Mouse (Mus musculus): ENCODE measurements around the gene Vwa8. TPM values are rescaled to one million over a fixed set of nuclear protein-coding genes. Genes with fewer than 3 reads are reported as not detected.
"Not testable (repeated sequence)": the region's sequence is repeated elsewhere in the genome, so short reads cannot be mapped to it uniquely, and the experiment has no call there.

Gene Vwa8
- polyA plus RNA-seq, 1 experiment from 2014 or later = 15.5 TPM

GRCm38 (mm10) chr14:78886566-78887234, 37.8 kb downstream of the Vwa8 start:
- no peak overlapping the region for H3K9ac ChIP-seq
- H3K9me3 ChIP-seq (replicated peaks) = no peaks in the 10 kb centered on the region
- H3K4me1 ChIP-seq (replicated peaks) = peaks cover 14% of the 10 kb centered on the region
- ATAC-seq (replicated peaks; ENCODE audit: insufficient number of reproducible peaks, insufficient read depth, low FRiP score, low read depth) = peak; percentile 35; the same call in 1 of the 2 replicates
- H3K27ac ChIP-seq = no peak overlapping the region
- no peak overlapping the region for H3K4me2 ChIP-seq
- 64% methylated on average over 8 of the region's 8 CpGs for WGBS
- H3K36me3 ChIP-seq = no peaks in the 10 kb centered on the region
- no peak overlapping the region for H3K4me3 ChIP-seq
- no peaks in the 10 kb centered on the region for H3K27me3 ChIP-seq

- H3K36me3 ChIP-seq; H3K9me3 ChIP-seq (replicated peaks); ATAC-seq (replicated peaks; ENCODE audit: insufficient number of reproducible peaks, insufficient read depth, low FRiP score, low read depth); H3K27ac ChIP-seq; H3K4me3 ChIP-seq; H3K27me3 ChIP-seq; H3K9ac ChIP-seq; H3K4me2 ChIP-seq: not testable (repeated sequence)
- peaks cover 14% of the 10 kb centered on the region for H3K4me1 ChIP-seq (replicated peaks)
- WGBS = 96% methylated on average over 15 of the region's 18 CpGs
Measured at GRCm38 (mm10) chr14:78887494-78887893, 38.6 kb downstream of the Vwa8 start.

- Histone ChIP-seq H3K4me2 (no peak overlapping the region), H3K9me3 (replicated peaks) (no peaks in the 10 kb centered on the region), H3K4me3 (no peak overlapping the region), H3K27ac (no peak overlapping the region), H3K27me3 (no peaks in the 10 kb centered on the region), H3K4me1 (replicated peaks) (peaks cover 14% of the 10 kb centered on the region), H3K9ac (no peak overlapping the region), H3K36me3 (no peaks in the 10 kb centered on the region)
- WGBS = 89% methylated on average over 1 of the region's 1 CpGs
- no peak for ATAC-seq (replicated peaks; ENCODE audit: insufficient number of reproducible peaks, insufficient read depth, low FRiP score, low read depth)
Measured at GRCm38 (mm10) chr14:78895496-78895895, 46.6 kb downstream of the Vwa8 start.

- peaks cover 21% of the 10 kb centered on the region for H3K4me1 ChIP-seq (replicated peaks)
- H3K36me3 ChIP-seq = no peaks in the 10 kb centered on the region
- no peaks in the 10 kb centered on the region for H3K9me3 ChIP-seq (replicated peaks)
- no peaks in the 10 kb centered on the region for H3K27me3 ChIP-seq
- no peak overlapping the region for H3K9ac ChIP-seq
- WGBS = 85% methylated on average over 5 of the region's 5 CpGs
- H3K27ac ChIP-seq = no peak overlapping the region
- no peak overlapping the region for H3K4me3 ChIP-seq
- H3K4me2 ChIP-seq = no peak overlapping the region
- no peak for ATAC-seq (replicated peaks; ENCODE audit: insufficient number of reproducible peaks, insufficient read depth, low FRiP score, low read depth)
Measured at GRCm38 (mm10) chr14:78896252-78896651, 47.4 kb downstream of the Vwa8 start.

DNA sequence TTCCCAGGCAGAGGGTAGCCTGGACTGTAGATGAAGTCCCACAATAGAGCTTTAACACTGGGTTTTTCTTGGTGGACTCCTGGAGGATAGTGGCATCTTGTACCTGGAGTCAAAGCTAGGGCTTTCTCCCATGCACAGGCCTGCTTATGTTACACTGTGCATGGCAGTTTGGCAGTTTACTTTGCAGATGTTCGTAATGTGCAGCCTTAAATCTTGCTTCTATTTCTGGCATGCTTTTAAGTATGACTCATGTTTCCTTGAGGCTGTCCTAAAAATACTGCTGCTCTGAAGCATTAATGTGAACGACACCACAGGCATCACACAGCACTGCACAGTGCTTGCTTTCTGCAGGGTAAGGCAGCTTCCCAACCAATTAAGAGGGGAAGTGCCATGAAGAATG, 51.9 kb downstream of the Vwa8 start:
- peak; percentile 91 for ATAC-seq (replicated peaks; ENCODE audit: insufficient number of reproducible peaks, insufficient read depth, low FRiP score, low read depth)
- H3K9ac ChIP-seq = no peak overlapping the region
- 1% methylated on average over 2 of the region's 2 CpGs for WGBS
- no peak overlapping the region for H3K4me3 ChIP-seq
- H3K36me3 ChIP-seq = no peaks in the 10 kb centered on the region
- peak overlapping the region; percentile 84 for H3K27ac ChIP-seq
- peak overlapping the region; percentile 36; the same call in 1 of the 2 replicates for H3K4me2 ChIP-seq
- H3K4me1 ChIP-seq (replicated peaks) = peaks cover 27% of the 10 kb centered on the region
- no peaks in the 10 kb centered on the region for H3K27me3 ChIP-seq
- no peaks in the 10 kb centered on the region for H3K9me3 ChIP-seq (replicated peaks)

GRCm38 (mm10) chr14:78908205-78908863, 59.5 kb downstream of the Vwa8 start:
- Histone ChIP-seq H3K4me1 (replicated peaks) (no peaks in the 10 kb centered on the region), H3K36me3 (no peaks in the 10 kb centered on the region), H3K27ac (no peak overlapping the region), H3K27me3 (no peaks in the 10 kb centered on the region), H3K4me2 (no peak overlapping the region), H3K9me3 (replicated peaks) (no peaks in the 10 kb centered on the region), H3K9ac (no peak overlapping the region), H3K4me3 (no peak overlapping the region)
- no peak for ATAC-seq (replicated peaks; ENCODE audit: insufficient number of reproducible peaks, insufficient read depth, low FRiP score, low read depth)
- WGBS = 86% methylated on average over 10 of the region's 10 CpGs

GRCm38 (mm10) chr14:78912076-78912475, 63.2 kb downstream of the Vwa8 start:
- no peak for ATAC-seq (replicated peaks; ENCODE audit: insufficient number of reproducible peaks, insufficient read depth, low FRiP score, low read depth)
- no peaks in the 10 kb centered on the region for H3K27me3 ChIP-seq
- no peaks in the 10 kb centered on the region for H3K4me1 ChIP-seq (replicated peaks)
- H3K9me3 ChIP-seq (replicated peaks) = no peaks in the 10 kb centered on the region
- H3K36me3 ChIP-seq = no peaks in the 10 kb centered on the region
- 78% methylated on average over 10 of the region's 10 CpGs for WGBS
- H3K27ac ChIP-seq = no peak overlapping the region
- H3K4me3 ChIP-seq = no peak overlapping the region
- H3K9ac ChIP-seq = no peak overlapping the region
- H3K4me2 ChIP-seq = no peak overlapping the region

- Histone ChIP-seq H3K4me2 (no peak overlapping the region), H3K36me3 (no peaks in the 10 kb centered on the region), H3K4me3 (no peak overlapping the region), H3K4me1 (replicated peaks) (no peaks in the 10 kb centered on the region), H3K9ac (no peak overlapping the region), H3K9me3 (replicated peaks) (no peaks in the 10 kb centered on the region), H3K27me3 (no peaks in the 10 kb centered on the region), H3K27ac (no peak overlapping the region)
- 79% methylated on average over 8 of the region's 8 CpGs for WGBS
- ATAC-seq (replicated peaks; ENCODE audit: insufficient number of reproducible peaks, insufficient read depth, low FRiP score, low read depth) = no peak
Measured at GRCm38 (mm10) chr14:78914180-78914579, 65.3 kb downstream of the Vwa8 start.

DNA sequence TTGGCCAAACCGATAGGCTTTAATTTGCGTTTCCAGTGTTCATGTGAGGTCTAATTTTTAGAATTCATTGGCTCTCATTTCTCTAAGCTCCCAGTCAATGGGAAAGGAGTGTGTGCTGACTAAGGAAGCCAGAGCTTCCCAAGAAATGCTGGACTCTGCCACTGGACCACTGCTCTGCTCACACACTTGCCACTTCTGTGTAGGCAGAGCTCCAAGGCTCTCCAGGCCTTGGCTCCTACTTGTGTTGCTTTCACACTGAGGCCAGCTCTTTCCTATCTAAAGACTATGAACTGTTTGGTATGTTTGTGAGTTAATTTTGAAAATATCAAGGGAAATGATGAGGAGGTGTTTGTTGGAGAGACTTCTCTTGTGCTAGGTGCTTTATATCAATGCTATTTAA, 67.8 kb downstream of the Vwa8 start:
- Histone ChIP-seq H3K27ac (no peak overlapping the region), H3K27me3 (no peaks in the 10 kb centered on the region), H3K4me3 (no peak overlapping the region), H3K9ac (no peak overlapping the region), H3K4me1 (replicated peaks) (no peaks in the 10 kb centered on the region), H3K4me2 (no peak overlapping the region), H3K9me3 (replicated peaks) (no peaks in the 10 kb centered on the region), H3K36me3 (no peaks in the 10 kb centered on the region)
- 87% methylated on average over 2 of the region's 2 CpGs for WGBS
- no peak for ATAC-seq (replicated peaks; ENCODE audit: insufficient number of reproducible peaks, insufficient read depth, low FRiP score, low read depth)

DNA sequence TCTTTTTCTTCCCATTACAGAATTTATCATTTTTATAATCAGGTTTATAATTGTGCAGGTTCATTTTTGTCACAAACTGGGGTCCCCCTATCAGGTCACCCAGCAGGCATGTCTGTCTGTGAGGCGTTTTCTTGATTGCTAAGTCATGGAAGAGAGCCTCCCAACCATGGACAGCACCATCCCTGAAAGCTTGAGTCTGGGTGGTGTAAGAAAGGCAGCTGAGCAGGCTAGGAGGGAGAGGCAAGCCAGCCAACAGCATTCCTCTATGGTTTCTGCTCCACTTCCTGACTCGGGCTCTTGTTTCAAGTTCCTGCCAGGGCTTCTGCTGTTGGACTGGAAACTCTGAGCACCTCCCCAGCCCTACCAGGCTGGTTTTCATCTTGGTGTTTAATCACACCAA, 72.4 kb downstream of the Vwa8 start:
- Histone ChIP-seq H3K27me3 (no peaks in the 10 kb centered on the region), H3K9me3 (replicated peaks) (no peaks in the 10 kb centered on the region), H3K4me1 (replicated peaks) (no peaks in the 10 kb centered on the region), H3K4me2 (no peak overlapping the region), H3K9ac (no peak overlapping the region), H3K36me3 (no peaks in the 10 kb centered on the region), H3K4me3 (no peak overlapping the region), H3K27ac (no peak overlapping the region)
- ATAC-seq (replicated peaks; ENCODE audit: insufficient number of reproducible peaks, insufficient read depth, low FRiP score, low read depth) = no peak
- WGBS = 45% methylated on average over 2 of the region's 2 CpGs

DNA sequence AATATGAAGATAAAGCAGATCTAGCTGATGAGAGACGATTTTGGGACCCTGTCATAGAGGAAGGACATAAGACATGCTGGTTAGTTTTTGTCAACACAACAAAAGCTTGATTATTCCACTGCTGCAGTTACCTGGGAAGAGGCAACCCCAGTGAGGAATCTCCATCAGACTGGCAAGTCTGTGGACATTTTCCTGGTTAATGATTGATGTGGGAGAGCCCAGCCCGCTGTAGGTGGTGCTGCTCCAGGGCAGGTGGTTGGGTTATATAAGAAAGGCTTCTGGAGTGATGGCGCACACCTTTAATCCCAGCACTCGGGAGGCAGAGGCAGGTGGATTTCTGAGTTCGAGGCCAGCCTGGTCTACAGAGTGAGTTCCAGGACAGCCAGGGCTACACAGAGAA, 74.8 kb downstream of the Vwa8 start:
- Histone ChIP-seq H3K4me2 (no peak overlapping the region), H3K27ac (no peak overlapping the region), H3K9me3 (replicated peaks) (no peaks in the 10 kb centered on the region), H3K27me3 (no peaks in the 10 kb centered on the region), H3K9ac (no peak overlapping the region), H3K36me3 (no peaks in the 10 kb centered on the region), H3K4me3 (no peak overlapping the region), H3K4me1 (replicated peaks) (no peaks in the 10 kb centered on the region)
- ATAC-seq (replicated peaks; ENCODE audit: insufficient number of reproducible peaks, insufficient read depth, low FRiP score, low read depth) = no peak
- WGBS = 87% methylated on average over 5 of the region's 5 CpGs

Measured in heart, embryonic 15.5 days (tissue).